Comparison of ENCODE assay signal across 11 mouse cellular contexts in the genomic region with DNA sequence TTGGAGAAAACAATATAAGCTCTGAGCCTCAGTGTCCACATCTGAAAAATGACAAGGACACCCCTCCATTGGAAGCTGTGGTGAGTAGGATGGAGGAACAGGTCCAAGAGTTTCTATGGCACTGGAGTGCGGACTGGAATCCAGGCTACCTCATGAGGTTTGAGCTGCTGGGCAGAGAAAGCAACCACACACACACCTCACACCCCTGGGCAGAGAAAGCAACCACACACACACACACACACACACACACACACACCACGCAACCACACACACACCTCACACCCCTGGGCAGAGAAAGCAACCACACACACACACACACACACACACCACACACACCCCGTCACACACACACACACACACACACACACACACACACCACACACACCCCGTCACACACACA. TPM values are rescaled to one million over a fixed set of nuclear protein-coding genes. Genes with fewer than 3 reads are reported as not detected.
DNase-seq lines count a peak whose midpoint lies in the region; ATAC-seq and TF ChIP-seq lines count a peak whose summit lies in the region.
"Not testable (repeated sequence)": the region's sequence is repeated elsewhere in the genome, so short reads cannot be mapped to it uniquely, and the experiment has no call there.
"Had no signal": no experiment of that assay in that cellular context is flagged by ENCODE, and none has a peak within 500 bp of the region (broad histone marks: within the 10 kb centered on the region; RNA-seq: fewer than 3 reads in every experiment).

No protein-coding gene starts in this region.

- intact Hi-C loops in left cerebral cortex, adult 2 months (cut with DNase I), result loop anchor here (1.0 kb wide), 1 partner anchor 106 kb away; the partner anchor contains the start of gene Pold4

- not testable (repeated sequence) for TF ChIP-seq CTCF in G1E (IDR thresholded peaks at IDR 0.05; ENCODE audit: low read depth, low read length); forebrain, postnatal 0 days (IDR thresholded peaks at IDR 0.05; ENCODE audit: low read depth); left cerebral cortex, adult 2 months (IDR thresholded peaks at IDR 0.05); lung, embryonic 14.5 days (IDR thresholded peaks at IDR 0.05; ENCODE audit: low read depth); stomach, postnatal 0 days (IDR thresholded peaks at IDR 0.05; ENCODE audit: low read depth)

- peak overlapping the region; percentile 65 for H3K4me2 ChIP-seq in forebrain, postnatal 0 days (ENCODE audit: low read depth)
- H3K4me2 ChIP-seq in hindbrain, embryonic 14.5 days (replicated peaks), result peak overlapping the region; percentile 71
- H3K4me2 ChIP-seq in lung, embryonic 14.5 days, result peak overlapping the region; percentile 55
- peak overlapping the region; percentile 48 for H3K4me2 ChIP-seq in stomach, postnatal 0 days (replicated peaks; ENCODE audit: low read depth)

- H3K4me3 ChIP-seq in G1E (ENCODE audit: low read depth, low read length), result peak overlapping the region; percentile 85
- peak overlapping the region; percentile 81 for H3K4me3 ChIP-seq in forebrain, postnatal 0 days (ENCODE audit: low read depth, low read length)
- H3K4me3 ChIP-seq in hindbrain, embryonic 14.5 days (replicated peaks; ENCODE audit: low read length), result peak overlapping the region; percentile 83
- peak overlapping the region; percentile 25 for H3K4me3 ChIP-seq in left cerebral cortex, adult 2 months
- peak overlapping the region; percentile 89 for H3K4me3 ChIP-seq in lung, embryonic 14.5 days (ENCODE audit: low read depth, low read length)
- peak overlapping the region; percentile 84 for H3K4me3 ChIP-seq in stomach, postnatal 0 days (ENCODE audit: low read depth, low read length)

- TF ChIP-seq EP300 in stomach, postnatal 0 days (optimal IDR thresholded peaks at IDR 0.05), result not testable (repeated sequence)

- peak overlapping the region; percentile 54; the same call in 1 of the 2 replicates for H3K27ac ChIP-seq in forebrain, postnatal 0 days (ENCODE audit: low read depth, low read length)
- H3K27ac ChIP-seq in hindbrain, embryonic 14.5 days, result peak overlapping the region; percentile 63
- H3K27ac ChIP-seq in left cerebral cortex, adult 2 months, result peak overlapping the region; percentile 55
- H3K27ac ChIP-seq in lung, embryonic 14.5 days (ENCODE audit: low read depth), result peak overlapping the region; percentile 30; the same call in 1 of the 2 replicates
- H3K27ac ChIP-seq in stomach, postnatal 0 days (replicated peaks), result 0 out of 2 replicates have a peak overlapping the region, but pooled peaks have one; percentile 18

- peaks cover 65% of the 10 kb centered on the region for H3K4me1 ChIP-seq in G1E (ENCODE audit: insufficient read depth, low read depth, low read length)
- H3K4me1 ChIP-seq in forebrain, postnatal 0 days (ENCODE audit: insufficient read depth), result peaks cover 15% of the 10 kb centered on the region
- peaks cover 22% of the 10 kb centered on the region for H3K4me1 ChIP-seq in hindbrain, embryonic 14.5 days (replicated peaks; ENCODE audit: control insufficient read depth, insufficient read depth, low read length)
- peaks cover 12% of the 10 kb centered on the region for H3K4me1 ChIP-seq in lung, embryonic 14.5 days (ENCODE audit: insufficient read depth)
- H3K4me1 ChIP-seq in stomach, postnatal 0 days (replicated peaks; ENCODE audit: control insufficient read depth, insufficient read depth), result peaks cover 10% of the 10 kb centered on the region

- not testable (repeated sequence) for H3K9me3 ChIP-seq in G1E (replicated peaks); forebrain, postnatal 0 days (ENCODE audit: low read length); hindbrain, embryonic 14.5 days (ENCODE audit: control insufficient read depth, low read length); lung, embryonic 14.5 days (ENCODE audit: low read depth, low read length); stomach, postnatal 0 days (ENCODE audit: control insufficient read depth, low read length)

- not testable (repeated sequence) for ATAC-seq in G1E (ENCODE audit: extremely low read depth, insufficient number of reproducible peaks, low FRiP score, poor library complexity, severe bottlenecking)
- peak; percentile 16 for ATAC-seq in forebrain, postnatal 0 days
- peak; percentile 42 for ATAC-seq in hindbrain, embryonic 14.5 days (ENCODE audit: low FRiP score)
- peak; percentile 26 for ATAC-seq in lung, embryonic 14.5 days (ENCODE audit: insufficient read depth)
- peak; percentile 25 for ATAC-seq in stomach, postnatal 0 days (ENCODE audit: low FRiP score, low TSS enrichment)

- WGBS in forebrain, postnatal 0 days, result 8% methylated on average over 4 of the region's 4 CpGs
- 10% methylated on average over 4 of the region's 4 CpGs for WGBS in hindbrain, embryonic 14.5 days
- WGBS in lung, embryonic 14.5 days, result 20% methylated on average over 4 of the region's 4 CpGs
- 23% methylated on average over 2 of the region's 4 CpGs for WGBS in stomach, postnatal 0 days

- H3K36me3 ChIP-seq in G1E (replicated peaks), result peaks cover 36% of the 10 kb centered on the region
- peaks cover 21% of the 10 kb centered on the region for H3K36me3 ChIP-seq in forebrain, postnatal 0 days (ENCODE audit: insufficient read depth)
- H3K36me3 ChIP-seq in hindbrain, embryonic 14.5 days (replicated peaks; ENCODE audit: control insufficient read depth, insufficient read depth), result peaks cover 26% of the 10 kb centered on the region
- peaks cover 17% of the 10 kb centered on the region for H3K36me3 ChIP-seq in lung, embryonic 14.5 days (ENCODE audit: insufficient read depth)
- H3K36me3 ChIP-seq in stomach, postnatal 0 days (ENCODE audit: control insufficient read depth, insufficient read depth, low read length), result peaks cover 11% of the 10 kb centered on the region

- DNase-seq in G1E (ENCODE audit: low spot score); hindbrain, embryonic 14.5 days (ENCODE audit: low spot score); left cerebral cortex, adult 2 months (ENCODE audit: extremely low spot score in 1 of 2, low spot score in 2 of 2); stomach, postnatal 0 days (ENCODE audit: low spot score): not testable (repeated sequence)
- peak; percentile 19 for DNase-seq in embryo, embryonic 11 days
- peak; percentile 52 for DNase-seq in forebrain, postnatal 0 days
- peak; percentile 26 for DNase-seq in lung, embryonic 14.5 days
- peak; percentile 64 for DNase-seq in naive thymus-derived CD4-positive, alpha-beta T cell, adult 2 months (ENCODE audit: low read depth)

- H3K27me3 ChIP-seq in G1E (ENCODE audit: insufficient read depth, low read length); forebrain, postnatal 0 days (ENCODE audit: insufficient read depth, low read length); hindbrain, embryonic 14.5 days (ENCODE audit: control insufficient read depth, insufficient read depth, low read length); lung, embryonic 14.5 days (ENCODE audit: insufficient read depth, low read length); stomach, postnatal 0 days (ENCODE audit: control insufficient read depth, insufficient read depth, low read length): not testable (repeated sequence)

- H3K9ac ChIP-seq in forebrain, postnatal 0 days, result peak overlapping the region; percentile 92; the same call in 1 of the 2 replicates
- H3K9ac ChIP-seq in hindbrain, embryonic 14.5 days, result peak overlapping the region; percentile 91
- peak overlapping the region; percentile 89 for H3K9ac ChIP-seq in lung, embryonic 14.5 days
- not testable (repeated sequence) for H3K9ac ChIP-seq in stomach, postnatal 0 days (ENCODE audit: low read length)

RNA-seq across cellular contexts. Expression of gene Aip, which starts 0.4 kb away (rescaled TPM):
- 36.8 and 39.9 TPM in 2 replicates for total RNA-seq in G1E (2014; fragmentation: Nextera tagmentation)
- 22.3 and 23.9 TPM in 2 replicates for total RNA-seq in G1E (2017)
- polyA plus RNA-seq in G1E (2012), result 86.6 and 92.9 TPM in 2 replicates
- total RNA-seq in forebrain, postnatal 0 days (2014; rRNA removed), result 25.8 and 33.9 TPM in 2 replicates
- polyA plus RNA-seq in forebrain, postnatal 0 days (2015; fragmentation: Nextera tagmentation; extraction: Ambion mirVana), result 85.7 and 86.2 TPM in 2 replicates
- polyA plus RNA-seq in hindbrain, embryonic 14.5 days (2014; fragmentation: Nextera tagmentation; extraction: Ambion mirVana), result 93.8 and 99.7 TPM in 2 replicates
- total RNA-seq in left cerebral cortex, adult 2 months (2021), result 100 to 1,000 TPM; 118 to 125 TPM
- polyA plus RNA-seq in lung, embryonic 14.5 days (2014; fragmentation: Nextera tagmentation; extraction: Ambion mirVana), result 93.5 and 94.5 TPM in 2 replicates
- polyA plus RNA-seq in stomach, postnatal 0 days (2015; fragmentation: Nextera tagmentation; extraction: Ambion mirVana), result 47.0 and 48.0 TPM in 2 replicates

RNA-seq across cellular contexts. Expression of gene Gpr152, which starts 14.3 kb away (rescaled TPM):
- total RNA-seq in G1E (2014; fragmentation: Nextera tagmentation) (not detected in 2 replicates), G1E (2017) (0.11 TPM in 1 of 2 replicates, not detected in the other)
- polyA plus RNA-seq in G1E (2012), result not detected in 2 replicates
- 0.19 and 0.23 TPM in 2 replicates for total RNA-seq in forebrain, postnatal 0 days (2014; rRNA removed)
- polyA plus RNA-seq in forebrain, postnatal 0 days (2015; fragmentation: Nextera tagmentation; extraction: Ambion mirVana), result not detected in 2 replicates
- polyA plus RNA-seq in hindbrain, embryonic 14.5 days (2014; fragmentation: Nextera tagmentation; extraction: Ambion mirVana), result not detected in 2 replicates
- not detected for total RNA-seq in left cerebral cortex, adult 2 months (2021)
- polyA plus RNA-seq in lung, embryonic 14.5 days (2014; fragmentation: Nextera tagmentation; extraction: Ambion mirVana), result not detected in 2 replicates
- 0.02 TPM in 1 of 2 replicates, not detected in the other for polyA plus RNA-seq in stomach, postnatal 0 days (2015; fragmentation: Nextera tagmentation; extraction: Ambion mirVana)
- total RNA-seq: adrenal gland, adult 18-20 months; left cerebral cortex, postnatal 14 days; monocyte, adult 5-6 weeks had no signal

RNA-seq across cellular contexts. Expression of gene Cabp4, which starts 18.6 kb away (rescaled TPM):
- 0.75 TPM in 1 of 2 replicates, not detected in the other for total RNA-seq in G1E (2014; fragmentation: Nextera tagmentation)
- 0.11 TPM in 1 of 2 replicates, not detected in the other for total RNA-seq in G1E (2017)
- 0.03 TPM in 1 of 2 replicates, not detected in the other for polyA plus RNA-seq in G1E (2012)
- not detected in 2 replicates for total RNA-seq in forebrain, postnatal 0 days (2014; rRNA removed)
- 0.06 and 0.08 TPM in 2 replicates for polyA plus RNA-seq in forebrain, postnatal 0 days (2015; fragmentation: Nextera tagmentation; extraction: Ambion mirVana)
- polyA plus RNA-seq in hindbrain, embryonic 14.5 days (2014; fragmentation: Nextera tagmentation; extraction: Ambion mirVana), result 0.11 and 0.26 TPM in 2 replicates
- total RNA-seq in left cerebral cortex, adult 2 months (2021), result under 1 TPM in 1 of 2 experiments, not detected in 1; 0.26 TPM
- polyA plus RNA-seq in lung, embryonic 14.5 days (2014; fragmentation: Nextera tagmentation; extraction: Ambion mirVana), result 0.09 TPM in 1 of 2 replicates, not detected in the other
- polyA plus RNA-seq in stomach, postnatal 0 days (2015; fragmentation: Nextera tagmentation; extraction: Ambion mirVana), result 0.05 TPM in 1 of 2 replicates, not detected in the other
- total RNA-seq: monocyte, adult 5-6 weeks had no signal

RNA-seq across cellular contexts. Expression of gene Coro1b, which starts 23.2 kb away (rescaled TPM):
- 325 and 345 TPM in 2 replicates for total RNA-seq in G1E (2014; fragmentation: Nextera tagmentation)
- total RNA-seq in G1E (2017), result 157 and 189 TPM in 2 replicates
- polyA plus RNA-seq in G1E (2012), result 134 and 177 TPM in 2 replicates
- total RNA-seq in forebrain, postnatal 0 days (2014; rRNA removed), result 128 and 182 TPM in 2 replicates
- polyA plus RNA-seq in forebrain, postnatal 0 days (2015; fragmentation: Nextera tagmentation; extraction: Ambion mirVana), result 106 and 112 TPM in 2 replicates
- polyA plus RNA-seq in hindbrain, embryonic 14.5 days (2014; fragmentation: Nextera tagmentation; extraction: Ambion mirVana), result 102 TPM in 2 replicates
- total RNA-seq in left cerebral cortex, adult 2 months (2021), result 10 to 100 TPM; 72.6 to 82.2 TPM
- 134 and 148 TPM in 2 replicates for polyA plus RNA-seq in lung, embryonic 14.5 days (2014; fragmentation: Nextera tagmentation; extraction: Ambion mirVana)
- 127 and 133 TPM in 2 replicates for polyA plus RNA-seq in stomach, postnatal 0 days (2015; fragmentation: Nextera tagmentation; extraction: Ambion mirVana)

RNA-seq across cellular contexts. Expression of gene Pitpnm1, which starts 25.5 kb away (rescaled TPM):
- total RNA-seq in G1E (2014; fragmentation: Nextera tagmentation) (22.2 and 29.9 TPM in 2 replicates), G1E (2017) (12.9 and 17.8 TPM in 2 replicates)
- 48.7 and 61.2 TPM in 2 replicates for polyA plus RNA-seq in G1E (2012)
- 108 and 127 TPM in 2 replicates for total RNA-seq in forebrain, postnatal 0 days (2014; rRNA removed)
- polyA plus RNA-seq in forebrain, postnatal 0 days (2015; fragmentation: Nextera tagmentation; extraction: Ambion mirVana), result 68.8 and 82.9 TPM in 2 replicates
- polyA plus RNA-seq in hindbrain, embryonic 14.5 days (2014; fragmentation: Nextera tagmentation; extraction: Ambion mirVana), result 70.0 and 74.7 TPM in 2 replicates
- 100 to 1,000 TPM; 217 to 229 TPM for total RNA-seq in left cerebral cortex, adult 2 months (2021)
- 5.5 and 7.3 TPM in 2 replicates for polyA plus RNA-seq in lung, embryonic 14.5 days (2014; fragmentation: Nextera tagmentation; extraction: Ambion mirVana)
- polyA plus RNA-seq in stomach, postnatal 0 days (2015; fragmentation: Nextera tagmentation; extraction: Ambion mirVana), result 8.3 and 11.2 TPM in 2 replicates

Comparison
In these comparisons a context has a peak if more than half of its experiments do, and no peak if none do; other contexts are left out.
1. H3K4me3 ChIP-seq: peak in every context shown above with its lines; median percentile 89 in lung, embryonic 14.5 days; 85 in G1E; 84 in stomach, postnatal 0 days; 83 in hindbrain, embryonic 14.5 days; 81 in forebrain, postnatal 0 days; 25 in left cerebral cortex, adult 2 months.